Mouse (Mus musculus) limb, embryonic 11.5 days (tissue): ENCODE measurements at regions not wholly inside any gene's neighbourhood (a gene's known extent, or its start where the extent isn't known, plus 50 kb on each side); places are given as distances from the start of the nearest gene placed in this dataset.

ENCODE experiments used
- ATAC-seq: fragments of 200-750 bp; cut with Nextera tagmentation; 2 replicates; pipeline ENCODE4 v1.8.0; 2017; ENCODE audit warnings: low read depth; ENCODE audit not compliant: insufficient number of reproducible peaks, low FRiP score, low TSS enrichment
- DNase-seq: peaks from one replicate; pipeline ENCODE4 v3.0.0-alpha.2; 2015; ENCODE audit warnings: low spot score
- H3K27ac ChIP-seq: fragments of 300-500 bp; sonication (generic); replicated peaks from 2 replicates; pipeline ENCODE4 v1.5.1; 2014; ENCODE audit warnings: low read depth, mild to moderate bottlenecking, low read length
- H3K27me3 ChIP-seq: fragments of 300-500 bp; sonication (generic); 2 replicates; pipeline ENCODE4 v1.6.1; 2014; ENCODE audit warnings: mild to moderate bottlenecking, low read length, mixed read lengths; ENCODE audit not compliant: control insufficient read depth, insufficient read depth
- H3K36me3 ChIP-seq: fragments of 300-500 bp; sonication (generic); 2 replicates; pipeline ENCODE4 v1.6.1; 2014; ENCODE audit warnings: mild to moderate bottlenecking, low read length, moderate library complexity, mixed read lengths; ENCODE audit not compliant: control insufficient read depth, insufficient read depth
- H3K4me1 ChIP-seq: fragments of 300-500 bp; sonication (generic); 2 replicates; pipeline ENCODE4 v1.6.1; 2014; ENCODE audit warnings: low read length, mixed read lengths; ENCODE audit not compliant: control insufficient read depth, insufficient read depth
- H3K4me2 ChIP-seq: fragments of 300-500 bp; sonication (generic); 2 replicates; pipeline ENCODE4 v1.6.1; 2014; ENCODE audit warnings: low read depth, mild to moderate bottlenecking, moderate library complexity; ENCODE audit not compliant: severe bottlenecking
- H3K4me3 ChIP-seq: fragments of 300-500 bp; sonication (generic); 2 replicates; pipeline ENCODE4 v1.5.1; 2014; ENCODE audit warnings: low read depth, low read length
- H3K9ac ChIP-seq: fragments of 300-500 bp; sonication (generic); 2 replicates; pipeline ENCODE4 v1.6.1; 2014; ENCODE audit warnings: mild to moderate bottlenecking, low read length
- H3K9me3 ChIP-seq: fragments of 300-500 bp; sonication (generic); 2 replicates; pipeline ENCODE4 v1.6.1; 2016; ENCODE audit warnings: low read length; ENCODE audit not compliant: control insufficient read depth
- whole genome bisulfite sequencing: fragments of 180-500 bp; shearing (Covaris S2); extraction: QIAGEN DNeasy Blood & Tissue Kit; methylation state at CpG from one replicate; pipeline ENCODE4 v1.1.7; 2014; 5-methylcytosine and 5-hydroxymethylcytosine counted together

DNA sequence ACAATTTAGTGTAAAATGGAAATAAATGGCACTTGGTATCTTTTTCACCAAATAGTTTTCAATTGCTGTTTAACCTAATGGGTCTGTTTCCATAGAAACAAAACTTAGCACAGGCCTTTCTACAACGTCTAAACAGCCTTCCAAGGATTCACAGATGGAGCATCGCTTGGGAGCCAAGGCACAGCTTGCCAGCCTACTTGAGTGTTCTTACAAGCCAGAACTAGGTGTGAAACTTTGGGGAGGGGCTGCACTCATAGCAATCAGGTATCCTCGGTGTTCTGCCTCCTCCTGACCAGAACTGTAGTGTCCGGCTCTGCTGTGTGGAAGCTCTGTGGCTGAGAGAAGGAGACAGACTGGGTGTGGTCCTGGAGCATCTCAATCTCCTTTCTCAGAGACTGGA is 99.1 kb upstream of the Far2 start:
- ATAC-seq = no peak
- no peak for DNase-seq

DNA sequence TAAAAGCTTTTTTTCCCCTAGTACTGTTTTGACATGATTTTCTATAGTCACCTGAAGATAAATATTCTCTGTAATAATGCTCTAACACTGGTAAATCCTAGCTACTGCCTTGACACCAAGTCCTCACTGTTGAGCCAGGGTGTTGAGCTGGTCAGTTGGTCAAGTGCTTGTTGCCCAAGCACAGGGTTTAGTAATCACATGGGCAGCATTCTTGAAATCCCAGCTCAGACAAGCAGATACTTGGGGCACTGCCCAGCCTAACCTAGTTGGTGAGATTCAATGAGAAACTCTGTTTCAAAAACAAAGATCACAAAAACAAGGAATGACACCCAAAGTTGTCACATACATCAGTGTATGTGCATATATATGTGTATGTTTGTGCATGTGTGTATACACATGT is 95.4 kb upstream of the Far2 start:
- Histone ChIP-seq H3K4me1 (no peaks in the 10 kb centered on the region), H3K27me3 (no peaks in the 10 kb centered on the region), H3K9ac (no peak overlapping the region), H3K4me3 (no peak overlapping the region), H3K27ac (no peak overlapping the region), H3K9me3 (no peaks in the 10 kb centered on the region), H3K36me3 (no peaks in the 10 kb centered on the region), H3K4me2 (no peak overlapping the region)
- ATAC-seq = no peak
- no peak for DNase-seq

More for the DNA sequence above, 99.1 kb upstream of the Far2 start:
- 83% methylated on average over 4 of the region's 4 CpGs for WGBS
- H3K4me2 ChIP-seq = no peak overlapping the region
- no peak overlapping the region for H3K27ac ChIP-seq
- H3K9me3 ChIP-seq = no peaks in the 10 kb centered on the region
- H3K4me1 ChIP-seq = no peaks in the 10 kb centered on the region
- no peak overlapping the region for H3K4me3 ChIP-seq
- H3K9ac ChIP-seq = no peak overlapping the region
- H3K36me3 ChIP-seq = no peaks in the 10 kb centered on the region
- H3K27me3 ChIP-seq = no peaks in the 10 kb centered on the region

DNA sequence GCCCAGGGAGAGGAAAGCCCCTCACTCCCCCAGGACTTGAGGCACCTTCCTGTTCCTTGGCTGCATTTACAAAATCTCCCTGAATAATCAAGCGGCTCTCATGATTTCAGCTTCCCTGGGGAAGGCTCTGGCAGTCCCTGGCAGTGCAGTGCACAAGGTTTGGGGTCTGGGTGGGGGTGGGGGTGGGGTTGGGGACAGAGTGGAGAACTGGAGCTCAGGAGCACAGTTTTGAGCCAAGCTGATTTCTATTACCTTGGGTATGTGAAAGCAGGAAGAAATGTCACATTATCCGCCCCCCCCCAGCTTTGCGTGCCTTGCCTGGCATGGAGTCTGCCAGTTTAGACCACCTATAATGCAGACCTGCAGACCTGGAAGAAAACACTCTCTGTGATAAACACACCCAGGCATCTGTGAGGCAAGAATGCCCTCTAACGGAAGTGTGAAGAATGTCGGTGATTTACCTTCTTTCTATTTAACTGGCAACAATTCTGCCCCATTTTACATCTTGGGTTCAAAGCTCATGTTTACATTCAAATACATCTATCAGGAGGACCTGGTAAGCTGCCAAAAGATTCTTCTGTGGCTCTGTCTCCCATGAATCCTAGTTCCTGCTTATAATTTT is 93.9 kb upstream of the Far2 start:
- Histone ChIP-seq H3K27me3 (no peaks in the 10 kb centered on the region), H3K9ac (no peak overlapping the region), H3K27ac (no peak overlapping the region), H3K9me3 (no peaks in the 10 kb centered on the region), H3K4me1 (no peaks in the 10 kb centered on the region), H3K4me3 (no peak overlapping the region), H3K36me3 (no peaks in the 10 kb centered on the region), H3K4me2 (no peak overlapping the region)
- 47% methylated on average over 5 of the region's 5 CpGs for WGBS
- no peak for ATAC-seq
- DNase-seq = peak; percentile 47

DNA sequence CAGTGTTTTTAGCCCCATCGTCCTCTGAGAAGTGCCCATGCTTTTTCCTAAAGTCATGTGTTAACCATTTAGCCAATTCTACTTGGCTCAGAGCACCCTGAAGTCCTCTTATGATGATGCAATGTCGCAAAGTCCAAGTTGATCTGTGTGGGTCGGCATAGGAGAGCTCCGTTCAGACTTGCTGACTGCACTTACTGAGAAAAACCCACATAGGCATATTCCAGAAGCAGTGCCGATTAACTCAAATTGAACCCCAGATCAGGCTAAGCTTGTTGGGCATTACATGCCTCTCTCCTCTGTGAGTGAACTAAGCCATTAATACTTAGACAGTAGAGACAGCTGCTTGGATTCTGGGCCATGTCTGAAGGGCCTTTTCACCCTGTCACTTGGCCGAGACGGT is 93.3 kb upstream of the Far2 start:
- WGBS = 91% methylated on average over 7 of the region's 7 CpGs
- Histone ChIP-seq H3K4me1 (no peaks in the 10 kb centered on the region), H3K36me3 (no peaks in the 10 kb centered on the region), H3K9me3 (no peaks in the 10 kb centered on the region), H3K4me3 (no peak overlapping the region), H3K4me2 (no peak overlapping the region), H3K27ac (no peak overlapping the region), H3K27me3 (no peaks in the 10 kb centered on the region), H3K9ac (no peak overlapping the region)
- ATAC-seq (no peak), DNase-seq (no peak)

DNA sequence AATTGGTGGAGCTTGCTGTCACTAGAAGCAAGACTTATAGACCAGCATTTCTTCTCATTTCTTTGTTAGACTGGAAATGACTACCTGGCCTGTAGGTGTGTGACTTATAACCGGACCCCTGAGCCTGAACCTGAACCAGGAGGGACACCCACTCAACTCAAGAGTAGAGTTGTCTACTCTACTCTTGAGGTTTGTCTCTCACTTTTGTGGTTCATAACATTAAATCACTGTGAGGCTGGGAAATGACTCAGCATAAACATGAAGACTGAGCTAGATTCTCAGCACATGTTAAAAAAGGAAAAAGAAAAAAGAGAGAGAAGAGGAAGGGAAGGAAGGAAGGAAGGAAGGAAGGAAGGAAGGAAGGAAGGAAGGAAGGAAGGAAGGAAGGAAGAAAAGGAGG is 92.8 kb upstream of the Far2 start:
- Histone ChIP-seq H3K27ac (no peak overlapping the region), H3K4me2 (no peak overlapping the region), H3K4me1 (no peaks in the 10 kb centered on the region), H3K9me3 (no peaks in the 10 kb centered on the region), H3K27me3 (no peaks in the 10 kb centered on the region), H3K9ac (no peak overlapping the region), H3K36me3 (no peaks in the 10 kb centered on the region), H3K4me3 (no peak overlapping the region)
- ATAC-seq = no peak
- DNase-seq = no peak
- WGBS = 83% methylated on average over 1 of the region's 1 CpGs

DNA sequence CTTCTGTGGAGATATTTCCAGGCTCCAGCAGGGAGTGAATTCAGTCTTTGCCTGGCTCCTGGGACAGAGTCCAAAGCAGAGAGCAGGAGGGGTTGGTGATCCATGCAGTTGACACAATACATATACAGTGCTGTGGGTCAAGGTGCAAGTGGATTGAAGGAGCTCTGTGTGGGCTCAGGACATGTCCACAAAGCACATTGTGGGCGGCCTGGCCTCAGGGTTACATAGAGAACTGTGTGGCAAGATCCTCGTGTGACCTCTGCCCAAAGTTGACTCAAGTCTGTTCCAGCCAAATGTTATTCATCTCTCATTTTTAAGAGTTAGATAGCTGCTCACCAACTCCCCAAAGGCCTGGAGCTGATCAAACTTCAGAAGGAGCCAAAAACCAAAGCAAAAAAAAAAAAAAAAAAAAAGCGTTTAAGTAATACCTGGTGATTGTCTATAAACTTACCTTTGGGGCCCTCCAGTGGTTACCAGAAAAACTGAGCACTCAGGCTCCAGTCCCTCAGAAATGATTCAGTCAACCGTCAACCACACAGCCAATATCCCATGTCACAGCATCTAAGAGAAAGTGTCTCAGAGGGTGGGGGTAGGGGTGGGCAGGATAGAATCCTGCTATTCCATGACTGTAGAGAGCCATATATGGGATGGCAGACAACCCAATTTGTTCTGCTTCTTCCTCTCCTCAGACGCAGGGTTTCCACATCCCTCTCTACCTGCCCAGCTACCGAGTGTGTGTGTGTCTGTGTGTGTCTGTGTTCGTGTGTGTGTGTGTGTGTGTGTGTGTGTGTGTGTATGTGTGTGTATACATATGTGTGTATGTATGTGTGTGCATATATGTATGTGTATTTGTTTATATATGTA is 91.9 kb upstream of the Far2 start:
- no peaks in the 10 kb centered on the region for H3K27me3 ChIP-seq
- H3K4me1 ChIP-seq = no peaks in the 10 kb centered on the region
- no peak for ATAC-seq
- no peak overlapping the region for H3K4me3 ChIP-seq
- WGBS = 64% methylated on average over 7 of the region's 7 CpGs
- no peak overlapping the region for H3K9ac ChIP-seq
- no peaks in the 10 kb centered on the region for H3K36me3 ChIP-seq
- no peak overlapping the region for H3K4me2 ChIP-seq
- no peak for DNase-seq
- no peaks in the 10 kb centered on the region for H3K9me3 ChIP-seq
- no peak overlapping the region for H3K27ac ChIP-seq

DNA sequence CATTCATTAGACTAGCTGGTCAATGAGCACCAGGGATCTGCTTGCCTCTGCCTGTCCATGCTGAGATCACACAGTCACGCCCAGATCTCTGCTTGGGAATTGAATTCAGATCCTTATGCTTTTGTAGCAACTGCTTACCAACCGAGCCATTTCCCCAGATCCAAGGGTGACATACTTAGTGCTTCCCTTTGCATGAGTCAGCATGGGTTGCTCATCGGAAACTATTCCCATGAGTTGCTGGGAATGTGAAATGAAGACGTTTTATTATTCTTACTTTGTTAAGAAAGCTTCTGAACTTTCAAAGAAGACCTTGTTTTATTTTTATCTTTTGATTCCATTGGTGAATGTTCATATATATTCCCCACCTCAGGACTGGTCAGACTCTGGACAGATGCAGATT is 82.3 kb upstream of the Far2 start:
- Histone ChIP-seq H3K27me3 (no peaks in the 10 kb centered on the region), H3K9ac (no peak overlapping the region), H3K4me3 (no peak overlapping the region), H3K36me3 (no peaks in the 10 kb centered on the region), H3K27ac (no peak overlapping the region), H3K4me2 (no peak overlapping the region), H3K9me3 (no peaks in the 10 kb centered on the region), H3K4me1 (no peaks in the 10 kb centered on the region)
- WGBS = 87% methylated on average over 4 of the region's 4 CpGs
- ATAC-seq = no peak
- DNase-seq = no peak

DNA sequence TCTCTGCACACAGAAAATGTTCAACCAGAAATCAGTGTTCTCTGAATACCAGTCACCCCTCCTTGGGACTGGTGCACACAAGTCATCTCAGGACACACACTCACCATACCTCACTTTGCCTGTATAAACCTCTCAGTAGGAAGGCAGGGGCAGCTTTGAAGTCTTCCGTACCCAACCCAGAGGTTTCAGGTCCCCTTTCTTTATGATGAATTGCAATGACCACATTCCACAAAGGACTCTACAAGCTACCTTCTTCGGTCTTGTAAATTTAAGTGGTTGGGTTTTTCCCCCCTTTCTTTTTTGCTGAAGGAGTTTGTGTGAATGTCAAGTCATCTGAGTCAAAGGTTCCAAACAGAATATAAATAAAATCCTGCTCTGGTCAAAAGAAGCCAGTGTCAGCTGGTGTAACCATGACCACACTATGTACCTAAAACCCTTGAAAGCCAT is 76.9 kb upstream of the Far2 start:
- DNase-seq (no peak), ATAC-seq (no peak)
- Histone ChIP-seq H3K9ac (no peak overlapping the region), H3K4me3 (no peak overlapping the region), H3K4me1 (no peaks in the 10 kb centered on the region), H3K4me2 (no peak overlapping the region), H3K27me3 (no peaks in the 10 kb centered on the region), H3K9me3 (no peaks in the 10 kb centered on the region), H3K36me3 (no peaks in the 10 kb centered on the region), H3K27ac (no peak overlapping the region)
- WGBS = 79% methylated on average over 2 of the region's 2 CpGs
